Mouse (Mus musculus) heart, adult 2 months (tissue): ENCODE measurements at regions not wholly inside any gene's neighbourhood (a gene's known extent, or its start where the extent isn't known, plus 50 kb on each side); places are given as distances from the start of the nearest gene placed in this dataset.

Source experiments
- DNase-seq, 2 experiments: peaks; one replicate each; pipeline ENCODE4 v3.0.0; 2021
- H3K27ac ChIP-seq: fragments of 200-600 bp; 2 replicates; pipeline ENCODE4 v1.8.1; 2022
- H3K27me3 ChIP-seq: fragments of 200-500 bp; 2 replicates; pipeline ENCODE4 v1.6.1; 2012; ENCODE audit warnings: mild to moderate bottlenecking, low read length, inconsistent platforms, mixed read lengths; ENCODE audit not compliant: control insufficient read depth, insufficient read depth
- H3K36me3 ChIP-seq: fragments of 200-500 bp; 2 replicates; pipeline ENCODE4 v1.6.1; 2012; ENCODE audit warnings: low read length, inconsistent platforms; ENCODE audit not compliant: control insufficient read depth, insufficient read depth
- H3K4me1 ChIP-seq: fragments of 200-500 bp; 2 replicates; pipeline ENCODE4 v1.6.1; 2011; ENCODE audit warnings: low read length; ENCODE audit not compliant: control insufficient read depth, insufficient read depth
- H3K4me3 ChIP-seq: fragments of 200-600 bp; 2 replicates; pipeline ENCODE4 v1.8.1; 2022
- H3K79me2 ChIP-seq: fragments of 200-500 bp; replicated peaks from 2 replicates; pipeline ENCODE4 v1.6.1; 2012; ENCODE audit warnings: mild to moderate bottlenecking, inconsistent platforms, low read length, moderate library complexity, mixed read lengths; ENCODE audit not compliant: control insufficient read depth, insufficient read depth
- H3K9ac ChIP-seq: fragments of 200-500 bp; 2 replicates; pipeline ENCODE4 v1.6.1; 2012; ENCODE audit warnings: low read depth, mild to moderate bottlenecking, control low read depth, inconsistent platforms, low read length, mixed read lengths
- CTCF ChIP-seq: fragments of 200-600 bp; IDR thresholded peaks from 2 replicates; pipeline ENCODE4 v1.8.1; 2022; ENCODE audit warnings: antibody characterized with exemption, mild to moderate bottlenecking, moderate library complexity
- EP300 ChIP-seq: fragments of 200-500 bp; IDR thresholded peaks from 2 replicates; pipeline ENCODE4 v1.6.1; 2011; ENCODE audit warnings: low read depth, low read length, control low read depth; ENCODE audit not compliant: insufficient read depth
- POLR2A ChIP-seq: fragments of 200-500 bp; IDR thresholded peaks from 2 replicates; pipeline ENCODE4 v1.6.1; 2011; ENCODE audit warnings: mild to moderate bottlenecking, low read depth, low read length, control low read depth; ENCODE audit not compliant: insufficient read depth
- WGBS: fragments of 180-500 bp; shearing (Covaris S2); methylation state at CpG from one replicate; pipeline ENCODE4 v1.1.7; 2018; 5-methylcytosine and 5-hydroxymethylcytosine counted together
- intact Hi-C: fragments of 180-260 bp; cut with DNase I; formaldehyde crosslinking; loops from one replicate; pipeline ENCODE4 v1.15.1; 2025

DNA sequence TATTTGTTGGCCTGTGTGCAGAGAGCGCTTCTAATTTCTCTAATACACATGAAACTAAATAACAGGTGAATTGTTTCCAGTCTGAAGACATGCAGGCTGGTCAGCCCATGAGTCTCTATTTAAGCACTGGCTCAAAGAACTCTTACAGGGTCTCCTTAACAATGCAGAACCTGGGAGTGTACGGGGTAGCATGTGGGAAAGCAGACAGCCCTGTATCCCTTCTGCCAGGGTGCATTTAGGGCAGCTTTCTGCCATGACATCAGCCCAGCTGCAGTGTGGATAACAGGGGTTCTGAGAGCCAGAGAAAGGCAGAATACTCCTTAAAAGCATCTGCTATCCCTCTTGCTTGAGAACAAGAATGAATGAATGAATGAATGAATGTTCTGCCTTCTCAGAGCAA is 164.7 kb downstream of the Grb14 start:
- intact Hi-C loops: no loop called here
- H3K9ac ChIP-seq: no peak overlapping the region
- no peak overlapping the region for H3K4me3 ChIP-seq
- TF ChIP-seq EP300: no peak
- TF ChIP-seq CTCF: no peak
- TF ChIP-seq POLR2A: no peak
- no peaks in the 10 kb centered on the region for H3K79me2 ChIP-seq
- H3K27me3 ChIP-seq: no peaks in the 10 kb centered on the region
- DNase-seq: no peak
- H3K36me3 ChIP-seq: no peaks in the 10 kb centered on the region
- H3K27ac ChIP-seq: no peak overlapping the region
- 95% methylated on average over 2 of the region's 2 CpGs for WGBS
- H3K4me1 ChIP-seq: no peaks in the 10 kb centered on the region

GRCm38 (mm10) chr2:64853918-64854317 is 170.9 kb downstream of the Grb14 start:
- Histone ChIP-seq H3K4me3 (no peak overlapping the region), H3K9ac (no peak overlapping the region), H3K36me3 (no peaks in the 10 kb centered on the region), H3K4me1 (no peaks in the 10 kb centered on the region), H3K27ac (no peak overlapping the region), H3K79me2 (no peaks in the 10 kb centered on the region), H3K27me3 (no peaks in the 10 kb centered on the region)
- DNase-seq: peak; percentile 26 to 59
- intact Hi-C loops: no loop called here
- peak; percentile 88 for TF ChIP-seq CTCF
- TF ChIP-seq POLR2A: no peak
- 11% methylated on average over 7 of the region's 7 CpGs for WGBS

DNA sequence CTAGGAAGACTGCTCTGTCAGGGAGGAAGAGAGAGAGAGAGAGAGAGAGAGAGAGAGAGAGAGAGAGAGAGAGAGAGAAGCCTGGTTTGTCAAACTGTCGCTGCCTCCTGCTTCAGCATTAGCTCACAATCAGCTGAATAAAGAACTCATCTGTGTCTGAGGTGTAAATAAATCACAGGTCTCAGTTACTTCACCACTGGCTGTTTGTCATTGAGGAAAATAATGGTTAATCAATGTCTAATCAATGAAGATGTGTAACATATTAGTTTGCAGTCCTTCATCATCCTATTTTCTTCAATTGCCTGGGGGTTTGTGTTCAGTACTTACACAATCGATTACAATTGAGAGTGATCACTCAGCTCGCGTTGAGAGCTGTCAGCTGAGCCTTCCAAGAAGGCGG is 171.9 kb downstream of the Grb14 start:
- H3K36me3 ChIP-seq: no peaks in the 10 kb centered on the region
- no peaks in the 10 kb centered on the region for H3K4me1 ChIP-seq
- no peak for DNase-seq
- H3K4me3 ChIP-seq: no peak overlapping the region
- no peak overlapping the region for H3K27ac ChIP-seq
- TF ChIP-seq EP300 (no peak), POLR2A (no peak), CTCF (no peak)
- H3K79me2 ChIP-seq: no peaks in the 10 kb centered on the region
- intact Hi-C loops: no loop called here
- no peaks in the 10 kb centered on the region for H3K27me3 ChIP-seq
- no peak overlapping the region for H3K9ac ChIP-seq
- WGBS: 58% methylated on average over 5 of the region's 5 CpGs

DNA sequence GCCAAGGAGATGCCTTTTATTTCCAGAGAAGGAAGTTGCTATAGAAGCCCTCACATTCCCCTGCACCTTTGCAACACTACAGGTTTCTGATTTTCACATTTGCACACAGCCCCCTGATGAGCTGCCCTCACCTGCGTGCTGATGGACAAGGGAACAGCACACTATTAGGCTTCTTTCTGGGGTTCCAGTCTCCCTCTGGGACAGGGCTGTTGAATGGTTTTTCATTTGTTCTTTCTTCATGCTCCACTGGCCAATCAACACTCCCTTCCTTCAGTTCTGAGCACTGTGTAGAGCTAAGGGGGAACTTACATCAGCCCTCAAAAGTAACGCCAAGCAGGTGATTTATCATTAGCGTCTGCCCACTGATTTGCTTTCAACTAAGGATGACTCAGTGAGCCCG is 173.7 kb downstream of the Grb14 start:
- no peak overlapping the region for H3K4me3 ChIP-seq
- no peaks in the 10 kb centered on the region for H3K79me2 ChIP-seq
- 73% methylated on average over 4 of the region's 4 CpGs for WGBS
- intact Hi-C loops: no loop called here
- no peak overlapping the region for H3K9ac ChIP-seq
- no peaks in the 10 kb centered on the region for H3K27me3 ChIP-seq
- no peaks in the 10 kb centered on the region for H3K4me1 ChIP-seq
- no peak for DNase-seq
- H3K36me3 ChIP-seq: no peaks in the 10 kb centered on the region
- TF ChIP-seq EP300 (no peak), POLR2A (no peak), CTCF (no peak)
- H3K27ac ChIP-seq: no peak overlapping the region

- TF ChIP-seq POLR2A: no peak
- no peak for TF ChIP-seq EP300
- no peak for TF ChIP-seq CTCF
- Histone ChIP-seq H3K4me1 (no peaks in the 10 kb centered on the region), H3K27ac (no peak overlapping the region), H3K27me3 (no peaks in the 10 kb centered on the region), H3K79me2 (no peaks in the 10 kb centered on the region), H3K9ac (no peak overlapping the region), H3K4me3 (no peak overlapping the region), H3K36me3 (no peaks in the 10 kb centered on the region)
- WGBS: 95% methylated on average over 3 of the region's 3 CpGs
- DNase-seq: no peak
- intact Hi-C loops: no loop called here
Observed at GRCm38 (mm10) chr2:64850656-64851055, 174.1 kb downstream of the Grb14 start.

- 77% methylated on average over 9 of the region's 9 CpGs for WGBS
- no peak overlapping the region for H3K4me3 ChIP-seq
- no peak for DNase-seq
- no peak overlapping the region for H3K9ac ChIP-seq
- no peaks in the 10 kb centered on the region for H3K79me2 ChIP-seq
- TF ChIP-seq POLR2A: no peak
- peak; percentile 26 for TF ChIP-seq CTCF
- no peak for TF ChIP-seq EP300
- intact Hi-C loops: no loop called here
- no peaks in the 10 kb centered on the region for H3K36me3 ChIP-seq
- H3K27me3 ChIP-seq: no peaks in the 10 kb centered on the region
- no peak overlapping the region for H3K27ac ChIP-seq
- H3K4me1 ChIP-seq: no peaks in the 10 kb centered on the region
Observed at GRCm38 (mm10) chr2:64824494-64824893, 200.3 kb downstream of the Grb14 start.

DNA sequence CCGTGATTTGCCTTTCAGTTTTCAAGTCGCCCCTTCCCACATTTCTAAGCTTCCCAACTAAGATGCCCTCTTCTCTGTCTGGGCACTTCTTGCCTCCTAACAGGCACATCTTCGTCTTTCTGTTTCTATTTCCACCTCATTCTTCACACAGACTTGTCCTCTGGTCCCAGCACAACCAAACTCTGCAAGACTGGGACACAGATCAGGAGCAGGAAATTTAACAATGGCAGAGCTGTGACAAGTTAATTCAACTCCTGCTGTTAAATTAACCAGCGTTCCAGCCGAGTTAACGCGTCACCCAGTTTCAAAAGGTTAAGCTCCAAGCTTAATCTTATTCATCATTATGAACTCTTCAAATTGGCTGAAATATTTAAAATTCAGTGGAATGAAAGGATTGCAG is 200.9 kb downstream of the Grb14 start:
- 71% methylated on average over 7 of the region's 7 CpGs for WGBS
- intact Hi-C loops: no loop called here
- TF ChIP-seq CTCF (no peak), POLR2A (no peak), EP300 (no peak)
- Histone ChIP-seq H3K79me2 (no peaks in the 10 kb centered on the region), H3K9ac (no peak overlapping the region), H3K4me3 (no peak overlapping the region), H3K27me3 (no peaks in the 10 kb centered on the region), H3K4me1 (no peaks in the 10 kb centered on the region), H3K36me3 (no peaks in the 10 kb centered on the region), H3K27ac (no peak overlapping the region)
- no peak for DNase-seq
